Mouse (Mus musculus) CD4-positive naive resting alpha-beta T cell, adult 57 days (primary cell): ENCODE results near the gene Gm8947. TPM values are rescaled to one million over a fixed set of nuclear protein-coding genes. Genes with fewer than 3 reads are reported as not detected.

Experiments used
- total RNA-seq: library from RNA; stranded (reverse); gene quantifications from one replicate; pipeline ENCODE4 v1.2.4, GENCODE M21; 2023

Gm8947 gene
- total RNA-seq = not detected

GRCm38 (mm10) chr1:151192075-151192474 lies at the start of gene Gm8947:
Gm8947 (plus strand) TSS chr1:151192376.

GRCm38 (mm10) chr1:151182266-151182665 lies 9.9 kb upstream of the Gm8947 start, which contains the start of gene Gm47985:
Gm47985 (plus strand) TSS chr1:151182537.

GRCm38 (mm10) chr1:151198120-151198519 lies 5.9 kb downstream of the Gm8947 start, which contains the start of gene Gm47995:
Gm47995 (plus strand) TSS chr1:151198448.

GRCm38 (mm10) chr1:151203818-151204217 lies 11.6 kb downstream of the Gm8947 start, which contains the start of gene 3110040M04Rik:
3110040M04Rik (plus strand) TSS chr1:151204121.

GRCm38 (mm10) chr1:151209824-151210355 lies 17.7 kb downstream of the Gm8947 start, which contains the start of gene Gm47996:
Gm47996 (plus strand) TSS chr1:151210131.

Other genes starting within 250 kb of the Gm8947 start
- 0.24 TPM for gene Hmcn1, start 198.9 kb upstream of the Gm8947 start, total RNA-seq
- 0.47 TPM for gene Gm47985, start 9.8 kb upstream of the Gm8947 start, total RNA-seq
- gene Gm47995, start 6.1 kb downstream of the Gm8947 start, total RNA-seq = not detected
- gene 3110040M04Rik, start 11.7 kb downstream of the Gm8947 start, total RNA-seq = not detected
- gene Gm47996, start 17.8 kb downstream of the Gm8947 start, total RNA-seq = not detected
- gene Ivns1abp, start 152.1 kb downstream of the Gm8947 start, total RNA-seq = 224 TPM
- 59.9 TPM for gene Swt1, start 236.1 kb downstream of the Gm8947 start, total RNA-seq
- 32.8 TPM for gene Trmt1l, start 236.2 kb downstream of the Gm8947 start, total RNA-seq